ENCODE assay signal across 20 mouse cellular contexts in the genomic region with DNA sequence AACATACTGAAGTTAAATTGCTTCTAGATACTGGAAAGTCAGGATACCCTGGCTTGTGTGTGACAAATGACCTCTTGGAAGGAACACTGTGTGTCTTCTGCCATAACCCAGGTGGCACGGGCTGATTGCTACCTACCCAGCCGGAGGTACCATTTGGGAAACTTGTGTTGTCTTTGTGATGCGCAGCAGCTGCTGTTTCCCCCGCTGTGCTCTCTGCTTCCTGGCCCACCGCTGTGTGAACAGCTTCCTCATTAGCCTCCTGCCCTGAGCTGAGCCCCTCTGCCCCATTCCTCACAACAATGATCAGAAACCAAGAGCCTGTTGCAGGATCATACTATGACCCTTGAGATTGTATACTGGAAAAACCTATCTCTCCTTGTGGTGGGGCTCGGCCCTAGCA. TPM values are rescaled to one million over a fixed set of nuclear protein-coding genes. Genes with fewer than 3 reads are reported as not detected.
DNase-seq lines count a peak whose midpoint lies in the region; TF ChIP-seq lines count a peak whose summit lies in the region.
"Had no signal": no experiment of that assay in that cellular context is flagged by ENCODE, and none has a peak within 500 bp of the region (broad histone marks: within the 10 kb centered on the region; RNA-seq: fewer than 3 reads in every experiment).

No protein-coding gene starts in this region.

- no peaks in the 10 kb centered on the region for H3K27me3 ChIP-seq in E14TG2a.4 (ENCODE audit: insufficient read depth, low read length)
- H3K27me3 ChIP-seq: embryonic facial prominence, embryonic 12.5 days; forebrain, embryonic 13.5 days; forebrain, embryonic 15.5 days had no signal

- intact Hi-C loops in left cerebral cortex, postnatal 36 days (cut with DNase I): no loop called here

- peaks cover 79% of the 10 kb centered on the region for H3K4me1 ChIP-seq in E14TG2a.4 (replicated peaks; ENCODE audit: low read depth, low read length)
- H3K4me1 ChIP-seq: embryonic facial prominence, embryonic 10.5 days; embryonic facial prominence, embryonic 12.5 days; forebrain, embryonic 13.5 days; forebrain, embryonic 15.5 days had no signal

- no peaks in the 10 kb centered on the region for H3K36me3 ChIP-seq in E14TG2a.4 (ENCODE audit: insufficient read depth, low read length)
- H3K36me3 ChIP-seq: embryonic facial prominence, embryonic 10.5 days; embryonic facial prominence, embryonic 12.5 days; forebrain, embryonic 15.5 days had no signal

- 0 out of 2 replicates have a peak overlapping the region, but pooled peaks have one; percentile 10 for H3K4me3 ChIP-seq in E14TG2a.4 (replicated peaks; ENCODE audit: low read length)
- H3K4me3 ChIP-seq: embryonic facial prominence, embryonic 10.5 days; embryonic facial prominence, embryonic 12.5 days; forebrain, embryonic 13.5 days; forebrain, embryonic 15.5 days had no signal

- H3K9me3 ChIP-seq in E14TG2a.4 (ENCODE audit: low read length): no peaks in the 10 kb centered on the region
- H3K9me3 ChIP-seq: embryonic facial prominence, embryonic 10.5 days; embryonic facial prominence, embryonic 12.5 days; forebrain, embryonic 13.5 days; forebrain, embryonic 15.5 days had no signal

- TF ChIP-seq CTCF in E14TG2a.4 (conservative IDR thresholded peaks at IDR 0.05; ENCODE audit: low read length): no peak

- DNase-seq in ES-CJ7 (ENCODE audit: low read depth, low spot score): peak; percentile 72
- peak; percentile 72 for DNase-seq in ZHBTc4 (ENCODE audit: low read depth, low spot score)
- DNase-seq in left cerebral cortex, postnatal 36 days (ENCODE audit: low spot score in 2 of 2): no peak
- DNase-seq in cerebellum, adult 11 months: no peak
- DNase-seq: adrenal gland, adult 2 months; adrenal gland, postnatal 10 days; adrenal gland, postnatal 25 days; B cell, adult 2 months; cerebellum, adult 18-20 months; cerebellum, adult 8-10 months; cerebellum, adult 9-11 months; cerebellum, postnatal 36 days; forebrain, postnatal 0 days had no signal

RNA-seq across cellular contexts. Expression of a gene that starts 51.9 kb away (rescaled TPM):
- 10 to 100 TPM; 48.3 to 60.6 TPM for total RNA-seq in left cerebral cortex, postnatal 36 days (2021)
- total RNA-seq: CH12.LX, MEL had no signal

Comparison
In these comparisons a context has a peak if more than half of its experiments do, and no peak if none do; other contexts are left out.
1. DNase-seq: peak in ES-CJ7 (single experiment) and ZHBTc4 (single experiment); none in left cerebral cortex, postnatal 36 days (0 of 2) and cerebellum, adult 11 months (single experiment).